Mouse (Mus musculus): ENCODE measurements around the gene S1pr1. TPM values are rescaled to one million over a fixed set of nuclear protein-coding genes. Genes with fewer than 3 reads are reported as not detected.

The S1pr1 gene
- polyA plus RNA-seq, 1 experiment from 2014 or later: 25.4 TPM

DNA sequence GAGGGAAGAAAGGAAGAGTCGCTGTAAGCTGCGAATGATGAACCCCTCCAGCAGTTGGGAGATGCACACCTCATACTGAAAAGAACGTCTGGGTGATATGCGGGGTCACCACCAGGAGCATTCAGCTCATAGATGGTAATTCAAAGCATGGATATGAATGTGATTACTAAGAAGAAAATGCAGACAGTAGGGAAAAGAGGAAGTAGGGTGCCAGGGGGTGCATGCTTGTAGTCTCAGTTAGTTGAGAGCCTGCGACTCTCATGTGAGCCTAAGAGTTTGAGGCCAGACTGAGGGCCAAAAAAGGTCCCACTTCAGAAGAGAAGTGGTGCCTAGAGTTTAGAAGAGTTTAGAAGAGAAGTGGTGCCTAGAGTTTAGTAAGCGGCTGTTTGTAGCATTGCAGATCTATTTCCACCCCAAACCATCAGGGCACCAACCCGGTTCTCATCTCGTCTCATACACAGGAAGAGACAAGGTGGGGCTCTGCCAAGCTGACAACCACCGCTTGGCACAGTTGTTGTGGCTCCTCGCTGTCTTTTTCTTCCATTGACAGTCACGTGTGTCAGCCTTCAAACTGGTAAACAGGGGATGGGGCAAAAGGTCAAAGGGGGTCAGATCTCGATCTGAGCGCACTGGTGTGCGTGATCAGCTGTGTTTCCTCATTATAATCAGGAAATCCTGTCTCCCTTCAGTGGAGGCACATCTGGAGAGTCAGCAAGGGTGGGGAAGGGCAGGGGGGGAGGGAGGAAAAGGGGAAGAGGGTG lies 32.4 kb downstream of the S1pr1 start:
- no peak overlapping the region for H3K27ac ChIP-seq
- no peaks in the 10 kb centered on the region for H3K9me3 ChIP-seq
- DNase-seq (ENCODE audit: extremely low spot score, low spot score): no peak
- no peaks in the 10 kb centered on the region for H3K36me3 ChIP-seq (replicated peaks)
- H3K27me3 ChIP-seq (ENCODE audit: poor library complexity, severe bottlenecking): no peaks in the 10 kb centered on the region
- H3K4me1 ChIP-seq: peaks cover 6% of the 10 kb centered on the region; the same call in 1 of the 2 replicates
- 75% methylated on average over 14 of the region's 14 CpGs for WGBS
- no peak overlapping the region for H3K4me3 ChIP-seq

- Histone ChIP-seq H3K9me3 (no peaks in the 10 kb centered on the region), H3K27me3 (ENCODE audit: poor library complexity, severe bottlenecking) (no peaks in the 10 kb centered on the region), H3K4me1 (peaks cover 6% of the 10 kb centered on the region; the same call in 1 of the 2 replicates), H3K4me3 (no peak overlapping the region), H3K27ac (no peak overlapping the region), H3K36me3 (replicated peaks) (no peaks in the 10 kb centered on the region)
- WGBS: 90% methylated on average over 1 of the region's 1 CpGs
- DNase-seq (ENCODE audit: extremely low spot score, low spot score): no peak
These were observed 33.7 kb downstream of the S1pr1 start for GRCm38 (mm10) chr3:115681184-115681583.

GRCm38 (mm10) chr3:115679022-115679421 lies 35.9 kb downstream of the S1pr1 start:
- peaks cover 6% of the 10 kb centered on the region; the same call in 1 of the 2 replicates for H3K4me1 ChIP-seq
- H3K4me3 ChIP-seq: no peak overlapping the region
- H3K9me3 ChIP-seq: no peaks in the 10 kb centered on the region
- DNase-seq (ENCODE audit: extremely low spot score, low spot score): no peak
- WGBS: 87% methylated on average over 7 of the region's 7 CpGs
- H3K27ac ChIP-seq: no peak overlapping the region
- H3K27me3 ChIP-seq (ENCODE audit: poor library complexity, severe bottlenecking): no peaks in the 10 kb centered on the region
- H3K36me3 ChIP-seq (replicated peaks): no peaks in the 10 kb centered on the region

GRCm38 (mm10) chr3:115675546-115676535 lies 39.0 kb downstream of the S1pr1 start:
- no peaks in the 10 kb centered on the region for H3K9me3 ChIP-seq
- H3K4me1 ChIP-seq: peaks cover 12% of the 10 kb centered on the region; the same call in 1 of the 2 replicates
- H3K27me3 ChIP-seq (ENCODE audit: poor library complexity, severe bottlenecking): no peaks in the 10 kb centered on the region
- H3K4me3 ChIP-seq: no peak overlapping the region
- no peak for DNase-seq (ENCODE audit: extremely low spot score, low spot score)
- H3K36me3 ChIP-seq (replicated peaks): no peaks in the 10 kb centered on the region
- no peak overlapping the region for H3K27ac ChIP-seq
- 88% methylated on average over 6 of the region's 6 CpGs for WGBS

GRCm38 (mm10) chr3:115674665-115675064 lies 40.2 kb downstream of the S1pr1 start:
- Histone ChIP-seq H3K36me3 (replicated peaks) (no peaks in the 10 kb centered on the region), H3K27me3 (ENCODE audit: poor library complexity, severe bottlenecking) (no peaks in the 10 kb centered on the region), H3K9me3 (no peaks in the 10 kb centered on the region), H3K4me3 (no peak overlapping the region), H3K27ac (no peak overlapping the region), H3K4me1 (peaks cover 11% of the 10 kb centered on the region; the same call in 1 of the 2 replicates)
- WGBS: 90% methylated on average over 5 of the region's 5 CpGs
- DNase-seq (ENCODE audit: extremely low spot score, low spot score): no peak

DNA sequence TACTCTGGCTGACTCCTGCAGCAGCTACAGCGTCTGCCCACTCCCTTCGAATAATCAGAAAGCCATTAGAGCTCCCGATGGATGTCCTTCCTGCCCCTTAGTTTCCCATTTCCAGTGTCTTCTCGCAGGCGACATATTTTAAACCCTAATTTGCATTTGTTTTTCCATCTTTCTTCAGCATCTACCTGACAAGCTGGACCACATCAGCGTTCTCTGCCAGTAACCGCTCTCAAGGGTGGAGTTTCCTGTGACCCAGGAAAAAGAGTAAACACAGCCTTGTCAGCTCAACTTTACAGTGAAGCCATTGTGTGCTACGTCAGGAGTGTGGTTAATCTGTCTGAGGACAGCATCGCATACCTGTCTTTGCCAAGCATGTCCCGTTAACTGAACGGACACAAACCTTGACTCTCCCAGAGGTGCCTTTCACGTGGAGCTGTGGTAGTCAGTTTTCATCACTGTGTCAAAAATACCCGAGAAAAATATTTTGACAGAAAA lies 41.2 kb downstream of the S1pr1 start:
- H3K27me3 ChIP-seq (ENCODE audit: poor library complexity, severe bottlenecking): no peaks in the 10 kb centered on the region
- no peaks in the 10 kb centered on the region for H3K36me3 ChIP-seq (replicated peaks)
- peaks cover 7% of the 10 kb centered on the region; the same call in 1 of the 2 replicates for H3K4me1 ChIP-seq
- H3K4me3 ChIP-seq: no peak overlapping the region
- no peaks in the 10 kb centered on the region for H3K9me3 ChIP-seq
- DNase-seq (ENCODE audit: extremely low spot score, low spot score): no peak
- no peak overlapping the region for H3K27ac ChIP-seq
- 76% methylated on average over 13 of the region's 13 CpGs for WGBS

DNA sequence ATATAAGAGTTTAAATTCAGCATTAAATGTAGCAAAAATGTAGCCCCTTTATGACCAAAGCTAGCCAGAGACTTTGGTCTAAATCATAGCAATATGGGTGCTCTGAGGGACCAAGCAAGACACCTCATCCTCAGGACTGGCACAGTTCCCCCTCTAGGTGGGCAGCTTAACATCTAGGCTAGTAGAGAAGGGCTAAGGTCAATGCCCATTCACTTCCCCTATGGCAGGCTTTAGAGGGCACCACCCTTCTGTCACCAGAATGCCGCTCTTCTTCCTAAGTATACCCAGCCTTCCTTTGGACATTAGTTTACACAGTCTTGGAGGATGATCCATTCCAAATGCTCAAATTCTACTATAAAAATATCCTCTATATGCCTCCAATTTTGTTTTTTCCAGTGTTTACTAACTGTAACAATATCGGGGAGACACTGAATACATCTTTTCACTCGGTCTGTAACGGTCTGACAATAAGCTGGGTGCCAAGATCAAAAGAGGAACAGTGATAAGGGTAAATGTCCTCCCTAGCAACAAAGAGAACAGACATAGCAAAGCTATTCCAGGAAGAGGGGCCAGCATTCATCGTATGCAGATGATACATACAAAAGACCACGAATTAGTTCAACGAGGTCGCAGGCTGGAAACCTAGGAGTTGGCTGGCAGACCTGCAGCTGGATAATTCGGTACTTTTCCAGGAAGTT lies 41.8 kb downstream of the S1pr1 start:
- no peak for DNase-seq (ENCODE audit: extremely low spot score, low spot score)
- Histone ChIP-seq H3K36me3 (replicated peaks) (no peaks in the 10 kb centered on the region), H3K4me3 (no peak overlapping the region), H3K9me3 (no peaks in the 10 kb centered on the region), H3K27ac (no peak overlapping the region), H3K4me1 (peaks cover 7% of the 10 kb centered on the region; the same call in 1 of the 2 replicates), H3K27me3 (ENCODE audit: poor library complexity, severe bottlenecking) (no peaks in the 10 kb centered on the region)
- 77% methylated on average over 9 of the region's 9 CpGs for WGBS

- H3K36me3 ChIP-seq (replicated peaks): no peaks in the 10 kb centered on the region
- peaks cover 7% of the 10 kb centered on the region; the same call in 1 of the 2 replicates for H3K4me1 ChIP-seq
- no peaks in the 10 kb centered on the region for H3K27me3 ChIP-seq (ENCODE audit: poor library complexity, severe bottlenecking)
- no peaks in the 10 kb centered on the region for H3K9me3 ChIP-seq
- no peak overlapping the region for H3K27ac ChIP-seq
- WGBS: 78% methylated on average over 1 of the region's 1 CpGs
- H3K4me3 ChIP-seq: no peak overlapping the region
- DNase-seq (ENCODE audit: extremely low spot score, low spot score): no peak
These were observed 45.6 kb downstream of the S1pr1 start for GRCm38 (mm10) chr3:115669230-115669629.

DNA sequence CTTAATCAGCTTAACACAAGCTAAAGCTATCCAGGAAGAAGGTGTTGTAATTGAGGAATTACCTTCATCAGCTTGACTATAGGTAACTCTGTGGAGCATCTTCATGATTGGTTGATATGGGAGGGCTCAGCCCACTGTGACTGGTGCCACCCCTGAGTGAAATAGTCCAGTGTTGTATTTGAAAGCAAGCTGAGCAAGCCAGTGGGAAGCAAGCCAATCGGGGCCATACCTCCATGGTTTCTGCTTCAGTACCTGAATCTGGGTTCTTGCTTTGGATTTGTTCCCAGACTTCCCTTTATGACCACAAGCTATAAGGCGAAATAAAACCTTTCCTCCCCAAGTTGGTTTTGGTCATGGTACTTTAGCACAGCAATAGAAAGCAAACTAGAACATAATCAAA lies 47.7 kb downstream of the S1pr1 start:
- no peaks in the 10 kb centered on the region for H3K4me1 ChIP-seq
- WGBS: 87% methylated on average over 2 of the region's 2 CpGs
- no peak overlapping the region for H3K4me3 ChIP-seq
- no peak overlapping the region for H3K27ac ChIP-seq
- no peaks in the 10 kb centered on the region for H3K36me3 ChIP-seq (replicated peaks)
- no peaks in the 10 kb centered on the region for H3K9me3 ChIP-seq
- H3K27me3 ChIP-seq (ENCODE audit: poor library complexity, severe bottlenecking): no peaks in the 10 kb centered on the region
- DNase-seq (ENCODE audit: extremely low spot score, low spot score): no peak

- Histone ChIP-seq H3K27me3 (ENCODE audit: poor library complexity, severe bottlenecking) (no peaks in the 10 kb centered on the region), H3K4me3 (no peak overlapping the region), H3K27ac (no peak overlapping the region), H3K4me1 (no peaks in the 10 kb centered on the region), H3K9me3 (no peaks in the 10 kb centered on the region), H3K36me3 (replicated peaks) (no peaks in the 10 kb centered on the region)
- 71% methylated on average over 8 of the region's 8 CpGs for WGBS
- no peak for DNase-seq (ENCODE audit: extremely low spot score, low spot score)
These were observed 48.3 kb downstream of the S1pr1 start for GRCm38 (mm10) chr3:115666547-115666946.

DNA sequence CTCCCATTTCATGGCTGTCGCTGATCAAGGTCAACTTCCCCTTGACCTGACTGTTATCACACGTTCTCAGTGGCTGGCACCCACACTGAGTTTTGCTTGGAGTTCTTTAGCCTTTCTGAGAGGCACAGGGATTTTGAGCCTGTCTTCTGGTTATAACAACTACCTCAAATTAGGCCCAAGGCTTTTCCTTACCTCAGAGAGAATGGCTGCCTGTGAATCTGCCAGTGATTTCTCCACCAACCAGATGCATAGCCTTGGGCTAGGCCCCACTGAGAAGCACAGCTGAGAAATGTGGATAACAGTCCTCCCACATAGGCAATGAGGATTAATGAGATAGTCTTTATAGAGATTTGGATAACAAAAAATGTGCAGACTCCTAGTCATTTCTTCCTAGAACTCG lies 50.4 kb downstream of the S1pr1 start:
- H3K27ac ChIP-seq: no peak overlapping the region
- no peaks in the 10 kb centered on the region for H3K9me3 ChIP-seq
- no peak for DNase-seq (ENCODE audit: extremely low spot score, low spot score)
- no peaks in the 10 kb centered on the region for H3K36me3 ChIP-seq (replicated peaks)
- peaks cover 8% of the 10 kb centered on the region; the same call in 1 of the 2 replicates for H3K4me1 ChIP-seq
- H3K27me3 ChIP-seq (ENCODE audit: poor library complexity, severe bottlenecking): peaks cover 5% of the 10 kb centered on the region; the same call in 1 of the 2 replicates
- no peak overlapping the region for H3K4me3 ChIP-seq
- WGBS: 65% methylated on average over 3 of the region's 3 CpGs
